Mouse (Mus musculus) natural killer cell, adult 2 months (primary cell): ENCODE measurements around the gene Cdh16.

ENCODE experiments used
- DNase-seq, 2 experiments: peaks; one replicate each; pipeline ENCODE4 v3.0.0; 2022; ENCODE audit warnings: low spot score in 2 of 2

Cdh16 gene

DNA sequence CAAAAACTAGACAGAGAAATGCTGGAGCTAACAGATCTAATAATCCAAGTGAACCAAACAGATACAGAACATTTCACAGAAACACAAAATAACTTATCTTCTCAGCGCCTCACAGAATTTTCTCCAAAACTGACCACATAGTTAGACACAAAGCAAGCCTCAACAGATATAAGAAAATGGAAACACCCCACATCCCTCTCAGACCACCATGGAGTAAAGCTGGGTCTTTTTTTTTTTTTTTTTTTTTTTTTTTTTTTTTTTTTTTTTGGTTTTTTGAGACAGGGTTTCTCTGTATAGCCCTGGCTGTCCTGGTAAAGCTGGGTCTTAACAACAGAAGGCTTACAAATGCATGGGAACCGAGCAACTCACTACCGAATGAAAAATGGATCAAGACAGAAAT lies 47.4 kb downstream of the Cdh16 start:
- no peak for DNase-seq

DNA sequence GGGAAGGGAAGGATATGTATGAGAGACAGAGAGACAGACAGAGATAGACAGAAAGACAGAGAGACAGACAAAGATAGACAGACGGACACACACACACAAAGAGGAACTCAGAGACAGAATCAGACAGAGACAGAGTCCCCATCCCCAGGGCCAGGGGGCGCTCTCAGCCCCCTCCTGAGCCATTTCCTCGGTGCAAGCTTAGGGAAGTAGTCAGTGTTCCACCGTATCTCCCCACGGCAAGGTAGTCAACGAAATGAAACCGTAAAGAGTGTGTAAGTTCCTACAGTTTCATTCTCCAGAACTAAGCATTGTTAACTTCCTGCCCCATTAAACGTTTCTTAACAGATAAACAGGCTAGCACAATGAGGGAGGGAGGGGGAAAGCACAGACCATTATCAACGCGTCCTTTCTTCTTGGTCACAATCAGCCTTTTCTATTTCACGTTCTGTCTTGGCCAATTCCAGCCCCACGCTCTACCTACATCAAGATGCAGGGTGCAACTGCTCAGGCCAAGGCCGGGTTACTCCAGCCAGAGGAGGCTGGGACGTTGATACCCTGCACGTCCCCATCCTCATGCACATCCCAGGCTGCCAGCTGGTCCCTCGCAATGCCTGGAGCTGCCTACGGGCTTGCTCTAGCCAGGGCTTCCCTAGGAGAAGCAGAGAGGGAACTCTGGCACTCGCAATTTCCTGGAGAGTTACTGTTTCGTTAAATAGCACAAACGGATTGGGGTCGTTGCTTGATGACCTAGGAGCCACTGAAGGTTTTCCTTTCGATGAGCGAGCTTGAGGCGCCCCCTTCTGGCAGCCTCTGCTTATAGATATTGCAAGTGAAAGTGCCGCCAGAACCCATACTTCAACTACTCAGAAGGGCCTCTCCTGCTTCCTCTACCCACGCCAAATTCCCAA lies 53.5 kb downstream of the Cdh16 start:
- DNase-seq, result peak; percentile 69 to 83

DNA sequence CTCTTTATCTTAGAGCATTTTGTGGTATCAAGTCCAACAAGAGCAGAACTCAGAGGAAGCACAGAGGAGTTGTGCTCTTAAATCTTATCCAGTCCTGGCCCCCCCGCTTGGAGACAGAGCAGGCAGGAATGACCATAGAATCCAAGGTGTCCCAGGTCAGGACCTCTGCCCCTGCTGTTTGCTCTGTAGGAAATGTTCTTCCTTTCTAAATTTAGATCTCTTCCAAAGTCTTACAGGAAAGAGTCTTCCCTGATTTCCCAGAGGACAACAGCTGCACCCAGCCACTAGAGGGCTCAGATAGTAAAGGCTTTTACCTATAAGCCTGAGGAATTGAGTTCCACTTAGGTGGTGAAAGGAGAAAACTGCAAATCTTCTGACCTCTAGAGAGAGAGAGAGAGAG lies 54.6 kb downstream of the Cdh16 start:
- DNase-seq, result no peak

DNA sequence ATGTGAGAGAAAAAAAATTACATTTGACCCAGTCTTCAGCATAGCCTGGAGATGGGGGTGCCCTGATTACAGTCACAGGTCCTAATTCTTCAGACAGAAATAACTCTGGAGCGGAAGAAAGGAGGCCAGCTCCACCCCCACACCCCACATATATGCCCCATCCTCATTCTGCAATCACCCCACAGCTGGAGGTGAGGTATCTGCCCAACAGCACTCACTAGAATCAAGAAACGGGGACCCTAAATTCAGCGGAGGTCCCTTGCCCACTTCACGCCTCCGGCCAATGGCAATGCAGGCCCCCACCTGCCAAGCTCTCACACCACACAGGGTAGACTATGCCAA lies 58.8 kb downstream of the Cdh16 start:
- DNase-seq, result no peak

DNA sequence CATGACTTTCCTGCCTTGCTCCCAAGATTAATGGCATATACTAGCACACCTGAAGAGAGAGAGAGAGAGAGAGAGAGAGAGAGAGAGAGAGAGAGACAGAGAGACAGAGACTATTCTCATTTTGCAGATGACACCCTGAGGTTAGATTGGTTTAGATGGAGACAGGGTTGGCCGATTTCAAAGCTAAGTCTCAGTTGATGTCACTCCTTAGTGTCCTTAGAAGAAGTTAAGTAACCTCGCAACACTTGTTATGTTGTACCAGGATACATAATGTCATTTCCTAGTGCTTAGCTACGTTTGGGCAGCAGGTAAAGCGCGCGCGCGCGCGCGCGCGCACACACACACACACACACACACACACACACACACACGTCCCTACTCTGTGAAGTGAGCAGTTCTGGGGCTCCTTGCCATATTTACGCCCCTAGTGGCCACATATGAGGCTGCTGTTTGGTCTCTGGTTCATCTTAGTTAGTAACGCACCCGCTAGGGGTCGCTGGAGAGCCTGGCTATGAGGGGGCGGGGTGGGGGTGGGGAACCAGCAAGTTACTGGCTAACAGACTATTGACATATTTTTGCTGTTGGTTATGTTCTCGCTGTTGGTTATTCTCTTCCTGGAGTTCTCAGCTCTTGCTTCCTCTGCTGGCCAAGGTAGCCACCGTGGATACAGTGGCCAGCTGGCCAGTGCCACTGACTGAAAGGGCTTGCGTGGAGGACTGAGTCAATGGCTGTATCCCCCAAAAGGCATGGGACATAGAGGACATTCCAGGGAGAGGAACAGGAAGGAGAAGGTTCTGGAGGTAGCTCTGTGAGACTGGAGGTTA lies 59.4 kb downstream of the Cdh16 start:
- peak; percentile 82 to 89 for DNase-seq

DNA sequence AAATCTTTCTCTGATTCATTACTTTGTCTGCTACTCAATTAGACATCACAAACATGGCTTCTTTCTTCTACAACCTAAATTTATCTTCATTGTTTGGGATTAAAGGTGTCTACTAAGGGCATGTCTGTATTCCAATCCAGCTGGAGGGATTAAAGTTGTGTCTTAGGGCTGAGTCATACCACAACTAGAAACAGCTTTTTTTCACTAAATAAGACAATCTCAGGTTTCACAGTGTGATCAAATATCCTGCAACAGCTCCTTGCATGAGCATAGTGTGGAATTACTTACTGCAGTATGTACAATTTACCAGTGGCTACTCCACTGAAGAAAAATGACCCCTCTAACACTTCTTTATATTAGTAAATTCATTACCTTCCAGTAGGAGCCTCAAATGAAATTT lies 63.5 kb downstream of the Cdh16 start:
- DNase-seq, result no peak

DNA sequence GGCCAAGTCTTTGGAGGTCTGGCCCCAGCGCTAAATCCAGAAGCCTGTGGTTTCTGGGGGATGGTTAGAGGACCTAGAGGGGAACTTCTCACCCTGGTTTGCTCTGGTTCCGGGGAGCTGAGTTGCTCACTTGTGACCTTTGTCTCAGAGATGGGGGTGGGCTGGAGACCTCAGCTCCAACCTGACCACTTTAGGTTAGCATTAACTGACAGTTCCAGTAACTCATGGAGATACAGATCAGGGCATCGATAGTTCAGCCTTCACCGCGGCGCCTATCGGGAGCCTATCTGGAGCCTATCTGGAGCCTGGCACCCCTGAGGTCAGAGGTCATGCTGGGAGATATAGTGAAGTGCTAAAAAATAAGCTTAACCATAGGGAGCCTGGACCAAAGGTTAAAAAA lies 67.0 kb downstream of the Cdh16 start:
- no peak for DNase-seq

DNA sequence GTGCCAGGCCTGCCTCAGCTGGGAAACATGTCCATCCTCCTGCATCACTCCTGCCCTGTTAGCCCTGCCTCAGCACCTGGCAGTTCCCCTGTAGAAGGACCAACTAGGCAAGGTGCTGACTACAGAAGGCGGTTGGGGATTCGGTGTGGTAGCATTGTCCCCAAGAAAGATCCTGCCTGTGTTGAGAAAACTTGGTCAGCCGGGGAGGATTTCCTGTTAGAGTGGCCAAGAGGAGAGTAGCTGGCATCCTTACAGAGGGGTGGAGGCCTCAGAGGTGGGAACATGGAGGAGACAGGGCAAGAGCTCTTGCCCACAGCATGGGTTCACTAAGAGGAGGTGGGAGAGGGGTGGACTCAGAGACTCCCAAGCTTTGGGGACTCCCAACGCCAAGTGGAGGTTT lies 69.0 kb downstream of the Cdh16 start:
- no peak for DNase-seq
